Mouse (Mus musculus) CD4-positive, CD25-positive, alpha-beta regulatory T cell, adult 2 months (primary cell): ENCODE data around the gene Rhbdf2.

Experiments used
- DNase-seq: peaks from one replicate; pipeline ENCODE4 v3.0.0-alpha.2; 2012; ENCODE audit warnings: low read depth, low spot score

The Rhbdf2 gene

DNA sequence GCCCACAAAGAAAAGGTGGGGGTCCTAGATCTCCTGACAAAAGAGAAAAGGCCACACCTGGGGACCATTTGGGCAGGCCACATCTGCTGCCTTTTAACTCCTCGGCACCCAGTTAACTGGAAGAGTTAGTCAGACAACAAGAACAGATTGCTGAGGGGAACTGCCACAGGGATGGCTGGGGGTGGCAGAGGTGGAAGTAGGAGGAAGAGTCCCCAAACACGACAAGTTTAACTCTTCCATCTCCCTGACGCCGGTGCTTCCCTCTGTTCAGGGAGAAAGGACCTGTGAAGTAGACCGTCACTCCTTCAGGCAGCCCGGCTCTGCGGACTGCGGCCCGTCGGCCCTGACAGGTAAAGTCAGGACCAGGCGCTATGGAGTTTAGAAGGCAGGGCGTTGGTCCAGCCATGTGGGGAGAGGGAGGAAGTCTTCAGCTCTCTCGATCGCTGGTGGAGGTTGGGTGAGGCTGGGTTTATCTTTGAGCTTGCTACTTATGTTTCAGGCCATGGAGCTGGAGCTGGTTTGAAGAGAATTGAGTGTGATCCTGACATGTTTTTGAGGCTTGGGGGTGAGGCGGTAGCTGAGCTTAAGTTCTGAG lies 32.3 kb upstream of the Rhbdf2 start:
- DNase-seq = no peak

- DNase-seq = no peak
These were observed 31.4 kb upstream of the Rhbdf2 start for GRCm38 (mm10) chr11:116658238-116658637.

DNA sequence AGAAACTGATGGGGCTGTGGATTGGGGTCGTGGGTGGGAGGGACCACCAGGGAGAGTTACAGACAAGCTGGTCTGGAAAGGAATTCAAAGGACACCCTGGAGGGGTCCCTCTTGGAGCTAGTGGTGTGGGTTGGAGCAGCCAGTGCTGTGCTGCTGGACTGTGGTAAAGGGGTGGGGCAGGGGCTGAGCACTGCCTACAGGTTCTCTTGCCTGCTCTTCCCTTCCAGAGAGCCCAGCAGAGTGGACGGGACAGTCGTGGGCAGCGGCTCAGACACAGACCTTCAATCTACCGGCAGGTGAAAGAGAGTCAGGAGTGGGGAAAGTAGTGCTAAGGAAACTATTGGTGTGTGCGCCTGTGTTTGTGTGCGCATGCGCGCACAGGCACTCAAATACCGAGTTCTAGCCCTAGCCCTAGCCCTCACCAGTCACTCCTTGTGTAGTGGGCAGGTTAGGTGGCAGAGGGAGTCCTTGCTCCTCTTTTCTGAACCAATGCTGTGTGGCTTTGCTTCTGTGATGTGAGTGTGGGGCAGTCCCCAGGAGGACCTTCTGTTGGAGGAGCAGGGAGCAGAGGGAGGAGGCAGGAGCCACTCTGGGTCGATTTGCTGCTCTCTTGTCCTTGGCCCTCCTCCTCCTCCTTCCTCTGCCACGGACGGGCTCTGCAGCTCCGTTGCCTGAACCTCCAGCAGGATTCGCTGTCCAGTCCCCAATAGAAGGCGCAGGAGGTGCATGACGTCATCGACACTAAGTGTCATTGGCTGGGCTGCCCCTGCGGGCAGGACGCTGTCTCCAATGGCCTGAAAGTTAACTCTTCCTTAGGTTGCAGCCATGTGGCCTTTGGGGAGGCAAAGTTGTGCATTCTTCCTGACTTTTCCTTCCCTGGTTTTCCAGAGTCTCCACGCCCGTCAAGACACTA lies 30.7 kb upstream of the Rhbdf2 start:
- peak; percentile 59 for DNase-seq

- no peak for DNase-seq
These were observed 29.8 kb upstream of the Rhbdf2 start for GRCm38 (mm10) chr11:116656348-116657191.

GRCm38 (mm10) chr11:116654255-116654821 lies 27.5 kb upstream of the Rhbdf2 start, which contains the start of gene Cygb:
TSS of gene Cygb (minus strand) at chr11:116654313.
- DNase-seq = no peak

- peak; percentile 18 for DNase-seq
These were observed 26.9 kb upstream of the Rhbdf2 start for GRCm38 (mm10) chr11:116653709-116654221.

DNA sequence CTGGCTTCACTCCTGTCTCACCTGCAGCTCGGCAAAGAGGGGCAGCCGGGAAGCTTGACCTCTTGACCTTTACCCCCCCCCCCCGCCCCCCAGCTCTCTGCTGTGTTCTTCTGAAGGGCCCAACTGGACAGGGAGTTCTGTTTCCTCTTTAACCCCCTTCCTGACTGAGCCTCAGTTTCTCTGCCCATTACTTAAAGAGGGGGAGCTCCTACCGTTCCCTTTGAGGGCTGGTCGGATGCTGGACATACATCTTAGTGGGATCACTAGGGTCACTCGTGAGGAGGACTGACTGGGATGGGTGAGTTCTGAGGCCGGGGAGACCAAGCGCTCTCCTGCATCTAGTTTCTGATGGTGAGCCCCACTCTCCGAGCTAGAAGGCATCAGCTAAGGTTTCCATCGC lies 26.4 kb upstream of the Rhbdf2 start, which contains the start of gene Prcd:
Gene Prcd, plus strand, starts transcription at position 301 of the 400 bp plus-strand sequence.
- no peak for DNase-seq

DNA sequence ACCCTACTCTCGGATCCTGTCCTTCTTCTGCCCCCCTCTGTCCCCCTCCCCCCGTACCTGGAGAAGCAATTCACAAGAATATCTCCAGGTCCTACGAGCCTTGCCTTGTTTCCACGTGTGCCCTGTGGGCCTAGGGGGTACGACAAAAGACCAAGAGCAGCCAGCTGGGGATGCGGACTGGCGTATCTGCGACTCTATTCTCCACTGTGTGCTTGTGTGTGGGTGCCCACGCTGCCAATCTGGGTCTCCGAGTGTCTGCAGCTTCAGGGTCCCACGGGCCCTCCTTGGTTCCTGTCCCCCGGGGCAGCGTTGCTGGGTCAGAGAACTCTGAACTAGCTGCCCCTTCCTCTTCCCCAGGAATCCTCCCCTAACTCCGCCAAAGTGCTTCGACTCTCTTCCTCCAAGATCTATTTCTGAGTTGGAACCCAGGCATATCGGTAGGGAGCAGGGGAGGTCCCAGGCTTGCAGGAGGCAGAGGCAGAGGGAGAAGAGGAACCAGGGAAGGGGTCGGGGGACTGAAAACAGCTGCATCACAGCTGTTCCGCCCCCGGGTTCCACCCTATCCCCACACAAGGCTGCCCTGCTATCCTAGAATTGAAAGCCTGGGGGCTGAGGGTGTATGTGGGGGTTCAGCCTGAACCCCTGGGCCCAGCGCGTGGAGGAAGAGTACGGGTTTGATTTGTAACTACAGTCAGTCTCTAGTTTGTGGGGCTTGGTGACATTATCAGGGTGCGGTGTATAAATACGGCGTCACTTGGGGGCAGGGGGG lies 25.7 kb upstream of the Rhbdf2 start:
- no peak for DNase-seq

DNA sequence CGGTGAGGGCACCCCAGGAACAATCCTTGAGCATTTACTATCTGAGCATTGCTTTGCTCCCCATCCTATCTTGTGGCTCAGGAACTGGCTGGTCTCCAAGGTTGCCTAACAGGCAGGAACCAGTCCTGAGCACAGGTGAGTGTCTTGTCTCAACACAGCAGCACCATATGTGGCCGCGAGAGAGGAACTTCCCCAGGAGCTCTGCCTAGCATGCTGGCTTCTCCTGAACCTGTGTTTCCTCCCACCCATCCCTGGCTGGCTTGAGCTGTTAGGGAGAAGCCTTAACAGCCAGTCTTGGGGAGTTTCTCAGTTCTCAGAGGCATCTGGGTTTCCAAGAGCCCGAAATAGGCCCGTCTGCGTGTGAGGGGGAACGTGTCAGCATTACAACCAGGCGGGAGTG lies 24.5 kb upstream of the Rhbdf2 start:
- no peak for DNase-seq

- no peak for DNase-seq
These were observed 24.0 kb upstream of the Rhbdf2 start for GRCm38 (mm10) chr11:116650811-116651210.

DNA sequence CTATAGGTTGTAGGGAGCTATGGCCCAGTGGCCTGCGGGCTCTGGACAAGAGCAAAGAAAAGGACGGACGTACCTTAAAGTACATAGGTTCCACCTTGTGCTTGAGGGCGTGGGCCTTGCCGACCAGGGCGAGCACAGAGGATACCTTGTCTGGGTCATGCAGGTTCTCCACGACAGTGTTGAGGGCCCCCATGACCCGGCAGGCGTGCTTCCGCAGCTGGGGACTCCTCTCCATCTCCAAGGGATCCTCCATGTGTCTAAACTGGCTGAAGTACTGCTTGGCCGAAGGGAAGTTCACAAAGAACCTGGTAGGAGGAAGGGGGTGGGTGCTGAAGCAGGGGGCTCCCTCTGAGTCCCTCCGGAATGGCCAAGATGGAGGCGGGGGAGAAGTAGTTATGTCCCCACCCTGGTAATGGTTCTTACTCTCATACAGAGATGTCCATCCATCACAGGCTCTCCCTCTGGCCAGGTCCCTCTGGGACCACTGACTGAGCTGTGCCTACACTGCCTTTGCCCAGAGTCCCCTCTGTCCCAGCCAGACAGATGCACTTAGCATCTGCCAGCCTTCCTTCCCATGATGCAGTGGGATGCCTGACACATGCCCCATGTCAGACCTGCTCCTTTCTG lies 23.0 kb upstream of the Rhbdf2 start:
- DNase-seq = no peak

DNA sequence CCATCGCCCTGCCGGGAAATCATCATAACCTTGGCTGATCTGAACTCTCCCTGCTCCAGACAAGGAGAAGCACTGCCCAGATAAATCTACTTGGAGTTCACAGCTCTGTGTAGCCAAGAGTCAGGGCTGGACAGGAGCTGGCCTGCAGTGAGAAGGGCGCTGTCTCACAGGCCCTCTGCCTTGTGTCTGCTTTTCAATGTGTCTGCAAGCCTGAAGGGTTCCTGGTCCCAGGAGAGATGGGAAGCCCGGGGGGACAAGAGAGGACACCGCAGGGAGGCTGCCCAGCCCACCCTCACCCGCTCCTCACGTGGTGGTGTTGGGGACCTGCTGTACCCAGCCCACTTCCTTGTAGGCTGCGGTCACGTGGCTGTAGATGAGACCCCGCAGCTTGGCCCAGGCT lies 22.2 kb upstream of the Rhbdf2 start:
- no peak for DNase-seq

GRCm38 (mm10) chr11:116648213-116648921 lies 21.5 kb upstream of the Rhbdf2 start:
- no peak for DNase-seq

GRCm38 (mm10) chr11:116647340-116647991 lies 20.6 kb upstream of the Rhbdf2 start:
- DNase-seq = no peak

DNA sequence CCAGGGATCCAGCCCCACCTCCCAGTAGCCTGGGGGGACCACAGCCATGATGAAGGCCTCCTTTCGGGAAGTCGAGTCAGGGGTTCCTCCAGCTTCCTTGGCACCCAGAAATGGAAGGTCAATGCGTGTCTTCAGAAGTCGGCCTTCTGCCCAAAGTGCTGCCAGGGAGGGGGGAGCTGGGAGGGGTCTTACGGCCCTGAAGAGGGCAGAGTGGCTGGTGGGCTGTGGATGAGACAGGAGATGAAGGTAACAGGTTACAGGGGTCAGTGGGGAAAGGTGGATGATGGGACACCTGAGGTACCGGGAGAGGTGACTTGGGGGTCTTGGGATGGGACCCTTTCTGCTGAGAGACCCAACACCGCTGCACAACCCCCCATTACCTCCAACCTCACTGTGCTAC lies 20.0 kb upstream of the Rhbdf2 start:
- DNase-seq = no peak

DNA sequence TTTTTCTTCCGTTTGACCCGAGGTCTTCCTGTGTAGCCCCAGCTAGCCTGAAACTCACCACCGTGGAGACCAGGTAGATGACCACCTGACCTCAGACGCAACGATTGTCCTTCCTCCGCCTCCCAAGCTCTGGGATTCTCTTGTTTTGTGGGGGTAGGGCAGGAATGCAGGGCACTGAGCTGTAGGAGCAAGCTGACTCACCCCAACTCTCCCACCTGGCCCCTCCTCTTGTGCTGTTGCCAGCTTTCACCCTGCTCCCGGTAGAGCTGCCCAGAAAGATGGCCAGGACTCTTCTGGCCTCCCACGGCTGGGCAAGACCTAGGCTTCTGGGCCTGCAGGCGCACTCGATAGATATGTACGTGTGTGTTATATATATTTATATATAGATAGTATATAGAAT lies 19.3 kb upstream of the Rhbdf2 start:
- no peak for DNase-seq

- DNase-seq = no peak
These were observed 18.8 kb upstream of the Rhbdf2 start for GRCm38 (mm10) chr11:116645446-116646110.
